Mouse (Mus musculus): ENCODE measurements at regions not wholly inside any gene's neighbourhood (a gene's known extent, or its start where the extent isn't known, plus 50 kb on each side); places are given as distances from the start of the nearest gene placed in this dataset.
A peak's percentile ranks its signal among the peaks of the same experiment; 100 is the strongest.
"Not testable (repeated sequence)": the region's sequence is repeated elsewhere in the genome, so short reads cannot be mapped to it uniquely, and the experiment has no call there.

DNA sequence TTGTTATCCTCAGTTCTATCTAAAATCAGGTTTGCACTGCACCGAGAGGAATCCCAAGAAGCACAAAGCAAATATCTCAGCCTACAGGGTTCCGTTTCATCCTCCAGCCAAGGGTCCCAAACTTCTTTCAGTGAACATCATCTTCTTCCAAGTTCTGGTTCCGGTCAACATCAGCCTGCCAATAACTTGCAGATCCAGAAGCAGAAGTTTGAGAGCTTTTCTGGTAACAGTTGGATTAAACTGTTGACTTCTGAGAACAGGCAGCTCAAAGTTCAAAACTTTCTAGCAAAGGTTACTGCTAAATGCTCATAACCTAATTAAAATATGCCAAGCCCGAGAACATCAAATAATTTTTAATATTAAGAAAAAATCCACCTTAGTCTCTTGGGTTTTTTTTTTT, 237.0 kb upstream of the Gm37988 start:
- DNase-seq, result no peak
- intact Hi-C loops (cut with DNase I), result no loop called here

GRCm38 (mm10) chr1:4571299-4572202, 236.1 kb upstream of the Gm37988 start:
- peak; percentile 47 to 67 for DNase-seq
- intact Hi-C loops (cut with DNase I), result no loop called here

DNA sequence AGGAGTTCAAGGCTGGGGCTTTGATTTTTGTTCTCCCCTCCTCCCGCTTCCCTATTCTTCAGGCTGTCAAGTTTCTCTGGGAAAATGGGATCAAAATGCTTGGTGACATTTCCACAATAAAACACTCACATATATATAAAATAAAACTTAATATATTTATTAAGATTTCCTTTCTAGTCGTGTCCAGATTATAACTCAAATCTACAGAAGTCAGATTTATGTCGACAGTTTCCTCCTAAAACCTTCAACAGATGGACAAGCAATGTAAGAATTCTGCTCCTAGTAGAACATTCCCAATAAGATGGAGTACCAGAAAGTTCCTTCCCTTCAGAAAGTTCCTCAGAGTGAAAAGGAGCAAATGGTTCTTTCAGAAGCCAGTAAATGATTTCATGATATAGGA, 235.4 kb upstream of the Gm37988 start:
- DNase-seq, result no peak
- intact Hi-C loops (cut with DNase I), result no loop called here

DNA sequence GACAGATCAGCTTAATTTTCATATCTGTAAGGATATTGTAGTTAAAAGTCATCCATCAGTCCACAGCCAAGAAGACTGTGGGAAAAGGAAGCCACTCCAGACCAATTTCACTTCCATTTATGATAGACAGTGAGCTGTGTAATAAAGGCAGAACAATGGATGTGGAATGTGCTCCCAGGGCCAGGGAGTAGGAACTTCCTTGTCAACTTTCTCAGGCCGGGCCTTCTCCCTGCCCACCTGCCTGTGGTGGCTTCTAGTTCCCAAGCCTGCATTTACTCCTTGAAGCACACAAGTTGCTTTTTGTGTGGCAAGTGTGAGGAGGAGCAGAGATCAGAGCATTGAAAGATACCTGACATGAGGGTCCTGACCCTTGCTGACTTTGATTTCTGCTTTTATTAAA, 233.6 kb upstream of the Gm37988 start:
- DNase-seq, result no peak
- intact Hi-C loops (cut with DNase I), result no loop called here

DNA sequence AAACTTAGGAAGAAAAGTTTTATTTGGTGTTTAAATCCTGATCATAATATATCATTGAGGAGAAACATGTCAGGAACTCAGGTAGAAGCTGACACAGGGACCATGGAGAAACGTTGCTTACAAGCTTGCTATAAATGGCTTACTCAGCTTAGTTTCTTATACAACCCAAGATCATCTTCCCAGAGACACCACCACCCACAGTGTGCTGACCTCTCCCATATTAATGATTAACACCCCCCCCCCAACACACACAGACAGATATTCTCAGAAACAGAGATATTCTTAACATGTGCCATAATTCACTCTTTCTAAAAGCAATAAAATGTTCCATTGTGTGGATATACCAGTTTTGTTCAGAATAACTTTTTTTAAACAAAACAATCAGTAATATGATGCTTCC, 230.7 kb upstream of the Gm37988 start:
- DNase-seq, result no peak
- intact Hi-C loops (cut with DNase I), result no loop called here

DNA sequence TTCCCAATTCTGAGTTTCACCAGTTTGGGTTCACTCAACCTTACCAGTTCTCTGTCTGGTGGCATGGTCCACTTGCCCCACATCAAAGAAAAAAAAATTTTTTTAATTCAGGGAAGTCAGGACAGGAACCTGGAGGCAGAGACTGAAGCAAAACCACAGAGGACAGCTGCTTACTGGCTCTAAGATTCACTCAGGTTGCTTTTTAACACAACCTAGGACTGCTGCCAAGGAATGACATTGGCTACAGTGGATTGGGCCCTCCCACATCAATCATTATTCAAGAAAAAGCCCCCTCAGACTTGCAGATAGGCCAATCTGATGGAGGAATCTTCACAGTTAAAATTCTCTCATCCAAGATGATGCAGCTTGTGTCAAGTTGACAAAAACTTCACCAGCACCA, 225.2 kb upstream of the Gm37988 start:
- no peak for DNase-seq
- intact Hi-C loops (cut with DNase I), result no loop called here

DNA sequence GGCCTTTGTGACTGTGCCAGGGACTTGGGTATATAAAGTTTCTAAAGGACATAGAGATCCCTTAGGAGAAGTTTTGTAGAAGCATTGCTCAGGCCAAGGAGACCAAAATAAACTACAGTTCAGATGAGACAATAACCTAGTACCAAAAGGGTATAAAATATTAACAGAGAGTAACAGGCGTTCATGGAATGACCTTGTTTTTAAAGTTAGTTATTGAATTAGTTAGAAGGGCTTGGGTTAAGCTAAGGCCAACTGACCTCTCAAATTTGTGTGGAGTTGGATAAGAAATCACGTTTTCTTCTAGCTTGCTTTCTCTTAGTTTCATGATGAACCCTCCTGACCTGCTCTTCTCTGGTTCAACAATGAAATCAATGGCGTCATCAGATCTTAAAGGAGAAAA, 209.8 kb upstream of the Gm37988 start:
- intact Hi-C loops (cut with DNase I), result no loop called here
- DNase-seq, result no peak

DNA sequence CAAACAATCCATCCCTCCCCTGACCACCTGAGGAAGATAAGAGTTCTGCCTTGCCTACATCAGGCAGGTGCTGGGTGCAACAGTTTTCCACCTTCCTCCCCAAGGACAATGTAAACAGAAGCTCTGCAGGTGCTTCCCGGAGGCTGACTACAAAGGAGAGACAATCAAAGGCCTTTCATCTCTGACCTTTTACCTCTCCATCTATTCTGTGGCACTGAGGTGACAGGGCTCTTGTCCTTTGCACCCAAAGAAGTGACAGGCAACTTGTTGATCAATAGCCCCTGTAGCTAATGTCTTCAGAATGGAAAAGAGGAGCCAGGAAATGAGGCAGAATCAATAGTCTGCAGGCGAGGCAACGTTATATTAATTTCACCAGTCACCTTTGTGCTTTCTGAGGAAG, 209.3 kb upstream of the Gm37988 start:
- intact Hi-C loops (cut with DNase I), result no loop called here
- DNase-seq, result no peak

DNA sequence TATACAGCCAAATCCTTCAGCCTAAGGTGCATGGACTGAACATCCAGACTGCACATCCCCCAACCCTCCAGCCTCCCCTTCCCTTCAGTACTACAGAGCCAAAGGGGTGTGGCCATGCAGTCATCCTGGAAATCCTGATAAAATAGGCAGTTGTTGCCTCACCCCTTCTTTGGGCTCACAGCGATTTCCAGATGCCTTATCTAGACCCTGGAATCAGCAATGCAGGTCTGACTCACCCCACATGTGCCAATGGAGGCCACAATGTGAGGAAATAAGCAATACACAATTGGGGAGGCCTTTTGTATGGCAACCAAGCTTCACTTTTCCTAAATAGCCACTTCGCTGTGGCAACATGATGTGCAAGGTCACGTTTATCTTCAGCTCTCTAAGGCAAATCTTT, 205.3 kb upstream of the Gm37988 start:
- DNase-seq, result no peak
- intact Hi-C loops (cut with DNase I), result no loop called here

- intact Hi-C loops (cut with DNase I), result no loop called here
- no peak for DNase-seq
Observed at GRCm38 (mm10) chr1:4608824-4609223, 198.9 kb upstream of the Gm37988 start.

DNA sequence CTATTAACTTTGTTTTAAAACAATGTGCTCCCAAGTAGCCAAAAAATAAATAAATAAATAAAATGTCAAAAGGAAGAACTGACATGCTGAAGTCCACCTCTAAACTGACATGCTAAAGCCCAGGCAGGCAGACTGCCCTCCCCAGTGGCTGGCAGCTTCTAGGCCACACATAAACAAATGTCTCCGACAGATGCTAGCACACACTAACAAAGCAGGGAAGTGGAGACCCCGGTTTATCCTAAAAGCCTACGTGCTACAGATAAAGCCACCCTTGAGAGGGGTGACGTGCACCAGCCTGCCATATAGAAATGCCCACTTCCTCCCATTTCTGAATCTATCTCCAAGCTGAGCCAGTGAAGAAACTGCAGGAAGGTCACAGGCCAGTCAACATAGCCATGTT, 194.4 kb upstream of the Gm37988 start:
- intact Hi-C loops (cut with DNase I), result no loop called here
- no peak for DNase-seq

GRCm38 (mm10) chr1:4615286-4615685, 192.4 kb upstream of the Gm37988 start:
- intact Hi-C loops (cut with DNase I), result no loop called here
- no peak for DNase-seq

GRCm38 (mm10) chr1:4617479-4617878, 190.2 kb upstream of the Gm37988 start:
- intact Hi-C loops (cut with DNase I), result no loop called here

GRCm38 (mm10) chr1:4622408-4622807, 185.3 kb upstream of the Gm37988 start:
- intact Hi-C loops (cut with DNase I), result no loop called here
- DNase-seq, result no peak

More at GRCm38 (mm10) chr1:4617479-4617878, 190.2 kb upstream of the Gm37988 start:
- no peak for DNase-seq

DNA sequence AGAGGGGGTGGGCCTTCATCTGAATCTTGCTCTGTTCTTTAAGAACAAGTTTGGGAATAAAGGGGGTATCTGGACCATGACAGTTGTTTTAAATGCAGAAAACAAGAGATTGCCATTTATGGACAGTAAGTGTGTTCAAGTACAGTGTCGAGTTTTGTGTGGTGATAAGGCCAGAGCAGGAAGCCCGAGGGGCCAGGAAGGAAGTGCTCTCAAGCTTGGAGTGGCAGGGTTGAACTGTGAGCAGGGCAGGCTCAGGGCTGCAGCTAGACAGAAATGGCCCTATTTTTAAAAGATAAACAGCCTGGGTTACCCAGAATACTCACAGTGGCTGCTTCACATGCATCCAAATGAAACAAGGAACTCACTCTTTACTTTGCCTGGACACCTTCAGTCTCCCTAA, 184.4 kb upstream of the Gm37988 start:
- DNase-seq, result no peak
- intact Hi-C loops (cut with DNase I), result no loop called here

DNA sequence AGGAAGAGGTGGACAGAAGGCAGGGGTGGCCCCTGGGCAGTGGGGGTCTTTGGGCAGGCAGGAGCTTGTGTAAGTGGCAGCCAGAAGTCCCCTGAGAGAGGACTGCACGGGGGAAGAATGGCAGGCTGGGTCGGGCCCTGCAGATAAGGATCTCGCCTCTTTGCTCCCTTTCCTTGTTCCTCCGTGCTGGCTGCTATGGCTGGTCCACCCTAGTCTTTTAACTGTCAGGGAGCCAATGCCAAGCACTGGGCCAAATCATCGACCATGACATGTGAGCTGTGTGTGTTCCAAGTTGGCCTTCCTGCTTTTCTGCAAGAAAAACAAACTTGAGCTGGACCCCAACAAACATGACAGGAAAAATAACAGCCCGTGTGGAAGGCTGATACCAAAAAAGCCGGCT, 153.8 kb upstream of the Gm37988 start:
- intact Hi-C loops (cut with DNase I), result no loop called here
- peak in 1 of 2 experiments; percentile 8 for DNase-seq

DNA sequence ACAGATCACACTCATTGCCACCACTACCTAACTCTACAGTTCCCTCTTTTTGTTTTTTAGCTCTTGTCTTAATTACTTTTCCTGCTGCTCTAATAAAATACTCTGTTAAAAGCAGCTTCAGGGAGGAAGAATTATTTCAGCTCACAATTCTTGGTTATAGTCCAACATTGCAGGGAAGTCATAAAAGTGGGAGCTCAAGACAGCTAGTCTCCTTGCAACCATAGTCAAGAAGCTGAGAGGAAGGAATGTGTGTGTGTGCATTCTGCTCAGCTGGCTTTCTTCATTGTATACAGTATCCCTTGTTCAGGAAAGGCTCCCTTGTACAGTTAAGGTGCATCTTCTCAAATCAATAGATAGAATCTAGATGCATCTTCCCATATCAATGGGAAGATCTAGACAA, 152.4 kb upstream of the Gm37988 start:
- intact Hi-C loops (cut with DNase I), result no loop called here
- no peak for DNase-seq

DNA sequence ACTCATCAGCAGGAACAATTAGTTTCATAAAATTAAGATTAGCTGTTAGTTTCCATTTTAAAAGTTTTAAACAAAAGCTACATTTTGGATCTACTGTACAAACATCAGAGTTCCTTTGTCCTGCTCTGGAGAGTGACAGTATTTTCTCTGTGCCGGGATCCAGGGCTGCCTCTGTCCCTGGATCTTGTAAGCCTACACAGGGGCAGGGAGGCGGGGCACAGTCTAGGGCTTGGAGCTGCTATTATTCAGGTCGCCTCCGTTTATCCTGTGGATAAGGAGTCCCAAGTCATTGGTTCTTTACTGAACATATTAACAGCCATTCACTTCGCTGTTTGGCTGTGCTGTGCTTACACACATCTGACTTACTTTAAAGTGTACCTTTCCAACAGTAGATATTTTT, 150.8 kb upstream of the Gm37988 start:
- DNase-seq, result no peak
- intact Hi-C loops (cut with DNase I), result no loop called here

- DNase-seq; intact Hi-C loops (cut with DNase I): not testable (repeated sequence)
Observed at GRCm38 (mm10) chr1:4660081-4660480, 147.6 kb upstream of the Gm37988 start.

- DNase-seq; intact Hi-C loops (cut with DNase I): not testable (repeated sequence)
Observed at GRCm38 (mm10) chr1:4660616-4661015, 147.1 kb upstream of the Gm37988 start.

DNA sequence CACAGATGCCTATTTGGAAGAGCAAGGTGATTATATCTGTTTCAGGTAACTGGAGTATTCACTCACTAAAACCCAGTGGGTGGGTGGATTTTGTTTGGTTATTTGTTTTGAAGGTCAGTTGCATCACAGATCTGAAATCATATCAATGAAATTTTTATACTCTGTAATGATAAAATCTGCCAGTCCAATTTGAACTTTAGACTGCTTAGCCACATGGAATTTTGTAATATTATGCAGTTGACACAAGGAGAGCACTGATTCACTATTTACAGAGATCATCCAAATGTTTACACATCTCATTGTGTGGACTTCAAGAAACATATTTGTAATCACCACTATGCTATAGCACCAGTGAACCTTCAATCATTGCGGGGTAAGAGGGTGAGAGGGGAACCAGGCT, 145.9 kb upstream of the Gm37988 start:
- intact Hi-C loops (cut with DNase I), result no loop called here
- DNase-seq, result no peak

- intact Hi-C loops (cut with DNase I), result no loop called here
- no peak for DNase-seq
Observed at GRCm38 (mm10) chr1:4669732-4670131, 138.0 kb upstream of the Gm37988 start.

All from gastrocnemius, postnatal 36 days (tissue).